Mouse (Mus musculus): ENCODE results near the gene Haus3.

Haus3 gene

GRCm38 (mm10) chr5:34168950-34169891 is at the start of gene Haus3, which contains the start of gene Poln:
Gene Haus3 (minus strand): TSS chr5:34169527.
Gene Poln (minus strand): TSS chr5:34169448.
- ATAC-seq (ENCODE audit: low TSS enrichment), result peak; percentile 98

GRCm38 (mm10) chr5:34218672-34219071 is 49.3 kb upstream of the Haus3 start:
- ATAC-seq (ENCODE audit: low TSS enrichment), result no peak

GRCm38 (mm10) chr5:34217756-34218155 is 48.4 kb upstream of the Haus3 start:
- ATAC-seq (ENCODE audit: low TSS enrichment), result peak; percentile 39

- ATAC-seq (ENCODE audit: low TSS enrichment), result peak; percentile 66
Measured at GRCm38 (mm10) chr5:34216025-34216424, 46.7 kb upstream of the Haus3 start.

GRCm38 (mm10) chr5:34213659-34214058 is 44.3 kb upstream of the Haus3 start:
- no peak for ATAC-seq (ENCODE audit: low TSS enrichment)

DNA sequence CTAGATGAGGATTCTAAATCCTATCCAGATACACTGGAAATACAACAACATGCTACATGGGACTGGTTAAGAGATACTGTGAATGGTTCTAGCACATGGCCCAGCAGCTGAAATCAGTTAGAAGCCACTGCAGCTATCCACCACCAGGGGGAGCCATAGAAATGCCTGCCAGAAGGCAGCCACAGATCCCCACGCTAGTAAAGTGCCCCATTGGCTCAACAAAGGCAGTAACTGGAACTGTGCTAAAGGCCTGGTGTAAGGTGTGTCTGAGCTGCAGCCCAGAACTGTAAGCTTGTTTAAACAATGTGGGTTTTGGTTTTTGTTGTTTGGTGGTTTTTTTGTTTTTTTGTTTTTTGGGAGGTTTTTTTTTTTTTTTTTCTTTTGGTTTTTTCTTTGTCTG is 41.0 kb upstream of the Haus3 start:
- ATAC-seq (ENCODE audit: low TSS enrichment), result peak; percentile 73

- no peak for ATAC-seq (ENCODE audit: low TSS enrichment)
Measured at GRCm38 (mm10) chr5:34207503-34207902, 38.2 kb upstream of the Haus3 start.

DNA sequence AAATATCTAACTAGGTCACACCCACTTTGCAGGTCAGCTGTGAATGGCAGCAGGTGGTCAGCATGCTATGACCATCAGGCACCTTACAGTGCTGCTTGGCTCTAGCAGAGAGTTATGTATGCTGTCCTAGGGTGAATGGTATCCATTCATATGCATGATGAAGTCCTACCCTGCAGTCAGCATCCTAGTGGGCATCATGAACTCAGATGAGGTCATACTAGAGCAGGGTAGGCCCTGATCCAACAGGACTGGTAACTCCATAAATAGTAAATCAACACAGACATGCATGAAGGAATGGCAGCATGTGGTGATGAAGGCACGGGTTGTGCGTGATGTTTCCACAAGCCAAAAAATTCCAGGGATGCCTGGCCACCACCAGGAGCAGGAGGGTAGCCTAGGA is 36.5 kb upstream of the Haus3 start:
- no peak for ATAC-seq (ENCODE audit: low TSS enrichment)

DNA sequence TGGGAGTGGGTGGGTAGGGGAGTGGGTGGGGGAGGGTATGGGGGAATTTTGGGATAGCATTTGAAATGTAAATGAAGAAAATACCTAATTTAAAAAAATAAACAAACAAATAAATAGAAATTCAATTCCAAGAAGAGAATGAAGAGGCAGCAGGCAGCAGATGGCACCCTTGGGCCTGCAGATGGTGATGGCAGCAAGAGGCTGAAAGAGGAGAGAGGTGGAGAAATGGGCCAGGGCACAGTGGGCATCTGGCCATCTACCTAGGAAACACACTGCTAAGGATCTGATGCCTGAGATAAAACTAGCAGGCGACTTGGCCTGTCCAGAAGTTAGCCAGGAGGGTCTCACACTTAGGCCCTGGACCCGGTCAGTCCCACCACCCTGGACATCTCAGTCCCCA is 35.6 kb upstream of the Haus3 start:
- ATAC-seq (ENCODE audit: low TSS enrichment), result no peak

GRCm38 (mm10) chr5:34202006-34202405 is 32.7 kb upstream of the Haus3 start:
- ATAC-seq (ENCODE audit: low TSS enrichment), result no peak

DNA sequence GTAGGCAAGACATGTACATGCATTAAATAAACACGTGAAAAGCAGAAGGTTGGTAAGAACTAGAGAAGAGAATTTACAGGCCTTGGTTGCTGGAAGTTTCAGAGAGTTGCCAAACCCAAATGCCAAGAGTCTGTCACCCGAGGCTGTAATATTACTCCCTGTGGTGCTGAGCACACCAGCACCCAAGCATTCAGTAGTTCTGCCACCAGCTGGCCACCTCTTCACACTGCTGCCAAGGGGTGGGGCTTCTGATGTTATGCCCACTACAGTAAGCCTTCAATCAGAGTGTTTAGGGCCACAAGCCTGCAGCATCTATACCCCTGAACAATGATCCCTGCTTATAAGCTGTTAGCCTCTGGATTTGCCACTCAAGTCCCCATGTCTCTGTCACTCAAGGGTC is 32.1 kb upstream of the Haus3 start:
- ATAC-seq (ENCODE audit: low TSS enrichment), result no peak

- no peak for ATAC-seq (ENCODE audit: low TSS enrichment)
Measured at GRCm38 (mm10) chr5:34198615-34199014, 29.3 kb upstream of the Haus3 start.

DNA sequence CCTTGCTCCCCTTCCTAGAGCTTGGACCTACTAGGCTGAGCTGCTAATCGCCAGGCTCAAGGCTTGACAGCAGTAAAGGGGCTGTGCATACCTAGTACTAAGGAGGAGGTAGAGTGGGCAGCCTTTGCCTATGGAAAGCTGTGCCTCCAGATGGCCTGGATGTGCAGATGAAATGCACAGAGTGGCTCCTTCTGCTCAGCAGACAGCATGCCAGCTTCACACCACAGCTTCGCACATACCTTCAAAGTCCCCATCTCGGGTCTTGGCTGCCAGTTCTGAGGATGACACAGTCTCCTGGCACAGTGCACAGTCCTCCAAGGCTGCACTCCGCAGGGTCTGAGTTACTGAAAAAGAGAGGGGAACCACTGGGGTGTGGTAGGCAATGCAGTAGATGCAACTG is 27.9 kb upstream of the Haus3 start:
- ATAC-seq (ENCODE audit: low TSS enrichment), result peak; percentile 71

- no peak for ATAC-seq (ENCODE audit: low TSS enrichment)
Measured at GRCm38 (mm10) chr5:34196423-34196822, 27.1 kb upstream of the Haus3 start.

DNA sequence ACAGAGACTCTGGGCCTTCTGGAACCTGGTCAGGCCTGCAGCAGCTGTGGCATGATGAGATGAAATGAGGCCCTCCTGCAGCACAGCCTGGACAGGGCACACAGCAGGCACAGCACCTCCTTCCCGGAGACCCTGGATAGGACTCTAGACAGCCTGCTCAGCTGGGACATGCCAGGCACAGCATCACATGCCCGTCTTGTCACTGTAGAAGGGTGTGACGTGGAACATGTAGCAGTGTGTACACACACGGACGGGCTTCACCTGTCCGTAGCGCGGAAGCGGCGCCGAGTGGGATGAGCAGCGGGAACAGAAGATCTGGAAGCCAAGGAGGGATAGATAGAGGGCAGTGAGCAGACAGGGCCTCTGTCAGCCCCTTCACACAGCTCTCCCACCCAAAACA is 26.5 kb upstream of the Haus3 start:
- ATAC-seq (ENCODE audit: low TSS enrichment), result no peak

- ATAC-seq (ENCODE audit: low TSS enrichment), result peak; percentile 41
Measured at GRCm38 (mm10) chr5:34194975-34195662, 25.8 kb upstream of the Haus3 start.

DNA sequence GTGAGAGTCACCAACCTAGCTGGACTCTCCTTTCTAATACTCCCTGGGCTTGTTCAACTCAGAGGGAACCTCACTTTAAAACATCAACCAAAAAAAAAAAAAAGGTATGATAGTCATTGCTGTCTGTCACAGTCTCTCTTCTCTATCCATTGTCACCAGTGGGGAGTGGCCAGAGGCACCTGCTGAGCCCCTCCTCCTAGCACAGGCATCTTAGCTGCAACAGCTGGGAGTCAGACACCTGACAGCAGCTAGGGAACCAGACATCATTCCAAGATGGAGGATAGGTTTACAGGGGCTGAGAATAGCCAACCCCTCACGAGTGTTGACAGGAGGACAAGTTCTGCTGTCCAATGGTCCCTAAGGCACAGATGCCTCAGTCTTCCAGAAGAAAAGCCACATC is 25.1 kb upstream of the Haus3 start:
- no peak for ATAC-seq (ENCODE audit: low TSS enrichment)

DNA sequence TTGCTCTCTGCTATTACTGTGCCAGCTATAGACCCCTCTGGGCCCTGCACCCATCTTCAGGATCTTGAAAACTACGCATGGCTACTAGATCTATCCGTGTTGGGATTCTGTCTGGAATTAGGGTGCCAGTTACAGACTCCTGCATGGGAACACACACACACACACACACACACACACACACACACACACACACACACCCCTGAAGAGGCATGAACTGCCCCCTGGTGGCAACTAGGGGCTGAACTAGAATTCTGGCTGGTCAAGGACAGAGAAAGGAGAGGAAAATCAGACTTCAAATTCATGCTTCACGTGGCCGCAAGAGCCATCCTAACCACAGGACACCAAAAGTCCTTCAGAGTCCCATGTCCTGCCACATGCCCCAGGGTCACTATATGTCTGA is 22.5 kb upstream of the Haus3 start:
- no peak for ATAC-seq (ENCODE audit: low TSS enrichment)

DNA sequence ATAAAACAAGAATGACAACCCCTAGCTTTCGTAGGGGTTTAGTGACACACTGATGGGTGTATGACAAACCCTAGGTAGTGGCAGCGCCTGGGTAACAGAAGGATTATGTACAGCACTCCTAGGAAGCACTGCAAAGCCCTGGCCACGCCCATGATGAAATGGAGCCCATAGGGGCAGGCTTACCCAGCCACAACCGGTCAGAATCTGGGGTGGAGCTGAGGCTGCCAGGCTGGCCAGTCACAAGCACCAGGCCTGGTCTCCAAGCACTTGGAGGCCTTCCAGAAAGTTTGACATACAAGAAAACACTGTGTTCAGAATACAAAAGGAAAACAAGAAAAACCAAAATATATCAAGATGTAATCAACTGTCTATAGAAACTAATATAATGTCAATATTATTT is 21.7 kb upstream of the Haus3 start:
- no peak for ATAC-seq (ENCODE audit: low TSS enrichment)

DNA sequence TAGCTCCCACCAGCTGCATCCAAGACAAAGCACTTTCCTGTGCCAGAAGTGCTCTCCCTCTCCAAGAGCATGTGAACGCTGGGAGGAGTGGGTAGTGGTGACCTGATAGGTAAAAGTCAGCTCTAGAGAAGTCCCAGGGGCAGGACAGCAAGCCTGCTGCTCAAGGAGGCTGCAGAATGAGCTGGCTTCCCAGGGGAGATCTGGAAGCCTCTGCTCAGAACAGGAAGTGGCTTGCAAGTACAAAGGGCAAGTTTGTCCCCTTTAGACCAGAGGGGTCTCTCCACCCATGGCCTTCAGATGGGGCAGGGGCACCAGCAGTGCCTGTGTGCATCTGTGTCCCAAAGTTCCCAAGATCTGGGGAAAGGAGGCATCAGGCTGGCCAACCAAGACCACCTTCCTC is 20.2 kb upstream of the Haus3 start:
- no peak for ATAC-seq (ENCODE audit: low TSS enrichment)

GRCm38 (mm10) chr5:34188856-34189255 is 19.5 kb upstream of the Haus3 start:
- no peak for ATAC-seq (ENCODE audit: low TSS enrichment)

- ATAC-seq (ENCODE audit: low TSS enrichment), result peak; percentile 91
Measured at GRCm38 (mm10) chr5:34187601-34188316, 18.4 kb upstream of the Haus3 start, which contains the start of gene Mxd4. Gene Mxd4 (minus strand): TSS chr5:34187720.

Measured in frontal cortex, adult (tissue).